Mouse (Mus musculus) C2C12 (cell line): ENCODE results near the gene Rex1bd.

Experiments used
- CTCF ChIP-seq: IDR thresholded peaks from one replicate; pipeline ENCODE4 v1.5.1; 2011; ENCODE audit not compliant: control insufficient read depth, insufficient read depth, insufficient read length
- FOSL1 ChIP-seq: IDR thresholded peaks from one replicate; pipeline ENCODE4 v1.8.0; 2011; ENCODE audit warnings: mild to moderate bottlenecking, low read length; ENCODE audit not compliant: poor library complexity, insufficient read depth, severe bottlenecking
- MAX ChIP-seq: IDR thresholded peaks from one replicate; pipeline ENCODE4 v1.6.1; 2011; ENCODE audit warnings: mild to moderate bottlenecking, control low read depth
- MYOD1 ChIP-seq: IDR thresholded peaks from one replicate; pipeline ENCODE4 v1.6.1; 2011; ENCODE audit warnings: low read depth; ENCODE audit not compliant: control insufficient read depth, insufficient read length

- TF ChIP-seq CTCF (no peak), FOSL1 (no peak), MYOD1 (no peak), MAX (no peak)
Measured at GRCm38 (mm10) chr8:70493692-70494415, 12.7 kb downstream of the Rex1bd start.
